Mouse (Mus musculus): ENCODE results near the gene Fbxw8.

Fbxw8 gene

DNA sequence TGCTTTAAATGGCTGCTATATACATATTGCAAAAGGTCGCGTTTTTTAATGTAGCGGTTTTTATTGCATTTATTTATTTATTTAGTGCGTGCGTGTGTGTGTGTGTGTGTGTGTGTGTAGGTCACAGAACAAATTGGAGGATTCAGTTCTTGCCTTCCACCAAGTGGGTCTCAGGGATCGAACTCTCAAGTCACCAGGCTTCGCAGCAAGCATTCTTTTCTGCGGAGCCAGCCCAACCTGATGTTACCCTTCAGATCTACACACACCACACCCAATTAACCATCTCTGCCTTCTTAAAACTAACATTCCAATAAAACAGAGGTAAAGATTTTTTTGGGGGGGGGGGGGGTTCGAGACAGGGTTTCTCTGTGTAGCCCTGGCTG, 292 bp upstream of the Fbxw8 start:
- no peak for DNase-seq (ENCODE audit: low spot score)

DNA sequence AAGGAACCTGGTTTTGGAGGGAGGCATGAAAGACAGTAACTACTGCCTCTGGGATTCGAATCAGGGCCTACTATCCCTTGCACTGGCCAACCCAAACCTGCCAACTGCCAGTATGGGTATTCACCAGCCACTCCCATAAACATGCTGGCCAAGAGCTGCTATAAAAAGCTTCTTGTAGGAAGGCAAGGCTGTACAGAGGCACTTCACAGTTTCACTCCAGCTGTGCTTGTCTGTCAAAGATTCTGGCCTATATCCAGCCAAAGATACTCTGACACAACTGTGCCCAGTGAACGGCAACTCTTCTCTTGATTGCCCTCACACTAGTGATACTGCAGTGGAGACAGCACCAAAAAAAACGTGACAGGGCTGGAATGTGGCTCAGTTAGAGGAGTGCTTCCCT, 5.6 kb downstream of the Fbxw8 start:
- DNase-seq (ENCODE audit: low spot score): no peak

DNA sequence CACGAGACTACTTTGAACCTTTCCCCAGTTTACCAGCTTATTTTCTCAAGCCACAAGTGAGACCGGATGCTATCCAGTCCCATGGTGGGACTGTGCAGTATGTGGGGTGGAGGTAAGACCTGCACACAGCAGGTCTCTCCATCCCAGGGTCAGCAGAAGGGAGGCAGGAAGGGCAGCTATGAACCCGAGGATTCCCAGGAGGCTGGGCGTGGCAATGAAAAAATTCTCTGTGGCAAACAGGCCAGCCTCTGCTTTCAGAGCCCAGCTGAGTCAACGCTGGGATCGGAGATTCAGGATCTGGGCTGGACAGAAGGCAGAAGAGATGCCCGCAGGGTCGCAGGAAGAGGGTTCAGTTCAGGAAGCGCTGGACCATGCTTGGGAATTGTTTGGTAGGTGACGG, 8.0 kb downstream of the Fbxw8 start:
- peak; percentile 85 for DNase-seq (ENCODE audit: low spot score)

DNA sequence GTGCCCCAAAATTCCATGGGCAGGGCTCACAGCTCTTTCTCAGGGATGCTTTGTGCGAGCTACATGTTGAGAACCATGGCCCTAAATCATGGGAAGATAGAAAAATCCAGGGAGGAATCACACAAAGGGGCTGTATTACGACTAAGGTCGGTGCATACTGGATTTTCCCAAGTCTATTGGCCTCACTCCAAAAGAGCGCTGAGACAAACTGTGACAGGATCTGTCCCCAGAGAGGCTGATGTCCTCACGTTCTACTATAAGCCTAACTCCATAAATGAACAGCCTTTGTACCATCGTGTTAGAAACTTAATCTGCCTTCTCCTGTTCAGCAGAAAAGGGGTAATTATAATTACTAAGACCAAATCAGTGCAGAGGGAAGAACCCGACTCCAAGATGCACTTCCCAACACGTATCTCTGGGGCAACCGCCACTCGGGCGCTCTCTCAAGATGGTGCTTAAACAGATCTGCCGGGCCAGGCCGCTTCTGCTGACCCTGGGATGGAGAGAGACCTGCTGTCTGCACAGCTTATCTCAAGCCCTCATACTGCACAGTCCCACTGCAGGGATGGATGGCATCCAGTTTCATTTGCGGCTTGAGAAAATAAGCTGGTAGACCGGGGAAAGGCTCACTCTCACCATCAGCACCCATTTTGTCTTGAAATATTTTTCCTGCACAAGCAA, 9.1 kb downstream of the Fbxw8 start:
- peak; percentile 58 for DNase-seq (ENCODE audit: low spot score)

DNA sequence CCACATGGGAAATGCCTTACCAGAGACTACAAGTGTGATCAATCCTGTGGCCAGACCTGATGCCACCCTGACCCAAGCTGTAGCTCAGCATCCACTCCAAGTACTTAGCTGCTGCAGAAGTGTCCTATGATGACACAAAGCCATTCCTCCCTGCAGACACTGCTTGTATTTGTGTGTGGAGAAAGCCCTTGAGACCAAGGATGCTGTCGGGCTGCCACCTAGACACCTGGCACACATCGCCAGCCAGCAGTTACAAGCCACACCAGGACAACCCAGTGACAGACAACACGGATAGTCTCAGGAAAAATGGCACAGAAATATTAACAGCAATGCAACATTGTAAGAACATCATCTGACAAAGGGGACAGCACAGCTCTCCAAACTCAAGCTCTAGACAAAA, 9.8 kb downstream of the Fbxw8 start:
- no peak for DNase-seq (ENCODE audit: low spot score)

DNA sequence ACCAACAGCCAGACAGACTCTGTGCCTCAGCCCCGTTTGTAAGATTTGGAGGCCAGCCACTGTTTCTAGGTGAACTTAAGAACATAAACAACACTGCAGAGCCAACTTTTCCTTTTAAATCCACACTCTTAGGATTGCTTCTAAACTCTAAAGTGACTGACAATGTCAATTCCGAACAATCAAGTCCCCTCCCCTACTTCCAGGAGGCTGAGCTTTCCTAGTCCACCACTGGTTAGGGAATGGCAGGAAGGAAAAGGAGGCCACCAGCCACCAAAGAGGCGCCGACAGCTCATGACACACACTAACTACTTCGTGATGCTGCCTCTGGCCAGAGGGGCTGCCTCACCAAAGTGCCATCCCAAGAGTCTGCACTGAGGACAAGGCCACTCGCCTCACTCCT, 10.5 kb downstream of the Fbxw8 start:
- DNase-seq (ENCODE audit: low spot score): no peak

DNA sequence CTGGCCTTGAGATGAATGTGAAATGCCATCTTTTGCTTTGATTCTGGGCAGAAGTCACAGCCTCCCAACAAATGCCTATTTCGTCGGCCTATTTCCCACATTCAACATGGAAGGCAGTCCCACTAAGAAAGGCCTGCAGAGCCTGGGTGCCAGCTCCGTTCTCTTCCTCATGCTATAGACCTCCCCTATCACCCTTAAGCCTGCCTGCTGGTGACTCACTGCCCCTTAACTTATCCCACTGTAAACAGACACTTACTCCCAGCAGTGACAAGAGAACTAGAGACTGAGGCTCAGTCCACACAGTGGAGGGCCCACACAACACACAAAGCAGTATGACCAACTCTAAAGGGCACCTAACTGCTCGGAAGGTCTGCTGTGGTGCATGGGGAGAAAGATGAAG, 10.9 kb downstream of the Fbxw8 start:
- no peak for DNase-seq (ENCODE audit: low spot score)

DNA sequence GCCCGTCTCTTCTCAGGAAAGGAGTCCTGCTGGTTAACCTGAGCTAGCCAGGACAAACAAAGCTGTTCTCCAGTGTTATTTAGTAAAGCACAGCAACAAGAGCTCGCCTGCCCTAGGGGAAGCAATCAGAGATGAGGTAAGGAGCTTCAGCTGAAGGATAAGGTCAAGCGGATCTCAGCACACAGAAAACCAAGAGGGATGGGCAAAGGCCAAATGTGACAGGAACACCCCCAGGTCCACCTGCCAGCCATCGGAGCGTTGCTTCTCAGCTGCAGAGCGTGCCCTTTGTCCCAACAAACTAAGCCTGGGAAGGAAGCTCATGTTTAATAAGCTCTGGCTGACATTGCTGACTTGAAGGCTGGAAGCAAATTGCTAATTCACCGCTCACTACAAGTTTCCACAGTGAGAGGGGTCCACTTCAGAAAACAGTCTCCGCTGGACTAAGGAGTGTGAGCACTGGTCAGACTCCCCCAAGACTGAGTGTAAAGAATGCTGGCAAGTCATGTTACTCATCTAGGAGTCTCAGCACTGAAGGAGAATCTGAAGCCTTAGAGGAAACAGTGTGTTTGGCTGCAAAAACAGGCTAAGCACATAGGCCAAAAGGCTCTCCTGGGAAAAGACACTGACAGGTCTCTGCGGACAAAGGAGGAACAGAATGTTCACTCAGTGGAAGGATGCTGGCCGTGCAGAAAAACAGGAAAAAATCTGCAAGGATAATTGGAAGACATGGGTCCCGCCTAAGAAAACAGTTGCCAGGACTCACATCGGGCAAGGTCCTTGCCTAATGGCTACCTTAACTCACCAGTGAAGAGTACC, 11.8 kb downstream of the Fbxw8 start:
- DNase-seq (ENCODE audit: low spot score): no peak

DNA sequence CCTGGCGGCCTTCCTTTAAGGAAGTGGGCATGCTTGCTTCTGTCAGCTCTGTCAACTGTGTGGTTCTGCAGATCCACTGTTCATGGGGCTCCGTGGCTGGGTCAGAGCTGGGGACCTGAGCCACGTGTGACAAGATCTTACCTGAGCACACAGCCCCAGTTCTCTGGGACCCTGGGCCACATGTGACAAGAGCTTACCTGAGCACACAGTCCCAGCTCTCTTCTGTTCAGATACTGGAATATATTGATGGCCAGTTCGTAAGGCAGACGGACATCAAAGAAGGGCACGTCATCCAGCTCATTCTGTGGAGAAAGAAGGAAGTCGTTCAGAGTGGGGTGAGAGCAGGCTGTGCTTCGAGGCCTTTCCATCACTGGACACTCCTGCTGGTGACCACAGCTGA, 12.8 kb downstream of the Fbxw8 start:
- DNase-seq (ENCODE audit: low spot score): no peak

DNA sequence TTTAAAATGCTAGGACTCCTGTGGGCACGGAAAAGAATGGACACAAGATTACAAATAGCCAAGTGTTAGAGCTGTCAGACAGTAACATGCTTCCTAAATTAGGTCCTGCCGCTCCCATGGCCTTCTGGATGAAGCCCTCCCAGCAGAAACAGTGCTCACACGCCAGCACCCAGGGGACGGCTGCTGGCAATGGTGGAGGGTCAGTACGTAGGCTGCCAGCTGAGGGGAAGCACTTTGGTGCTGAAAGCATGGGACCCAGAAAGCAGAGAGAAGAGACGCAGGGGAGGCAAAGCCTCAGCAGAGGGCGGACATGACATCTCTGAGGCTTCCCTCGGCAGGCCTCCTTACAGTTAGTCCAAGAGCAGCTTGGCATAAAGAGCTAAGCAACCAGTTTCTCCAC, 15.6 kb downstream of the Fbxw8 start:
- no peak for DNase-seq (ENCODE audit: low spot score)

DNA sequence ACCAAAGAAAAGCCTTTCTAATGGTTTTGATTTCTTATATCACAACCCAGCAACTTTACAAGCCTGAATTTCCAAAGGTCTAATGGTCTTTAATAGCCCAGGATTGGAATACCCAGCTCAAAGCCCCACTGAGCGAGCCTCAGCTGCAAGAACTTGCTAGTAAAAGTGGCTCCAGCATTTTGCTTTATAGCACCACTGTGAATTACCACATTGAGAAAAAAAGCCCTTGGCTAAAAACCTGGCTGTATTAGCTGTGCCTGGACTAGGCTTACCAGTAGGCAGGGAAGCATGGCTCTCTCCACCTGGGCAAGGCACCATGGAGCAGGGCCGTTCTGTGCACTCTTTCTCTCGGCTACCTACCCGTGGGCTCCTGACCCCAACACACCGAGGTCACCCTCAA, 18.9 kb downstream of the Fbxw8 start:
- no peak for DNase-seq (ENCODE audit: low spot score)

DNA sequence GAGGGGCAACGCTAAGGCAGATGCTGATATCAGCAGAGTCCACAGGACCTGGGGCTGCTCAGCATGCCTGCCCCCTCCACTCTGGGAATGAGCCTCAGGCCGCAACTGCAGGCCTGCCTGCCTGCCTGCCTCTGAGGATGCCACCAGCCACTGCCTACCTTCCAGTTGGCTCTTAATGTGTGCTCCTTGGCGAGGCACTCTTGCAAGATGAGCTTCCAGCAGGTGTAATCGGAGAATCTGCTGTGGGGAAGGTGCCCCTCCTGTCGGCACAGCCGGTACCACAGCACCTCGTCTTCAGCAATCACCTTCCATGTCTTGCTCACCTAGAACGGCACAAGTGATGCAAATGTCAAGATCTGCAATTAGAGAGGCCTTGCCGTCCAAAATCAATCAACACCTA, 26.6 kb downstream of the Fbxw8 start:
- no peak for DNase-seq (ENCODE audit: low spot score)

DNA sequence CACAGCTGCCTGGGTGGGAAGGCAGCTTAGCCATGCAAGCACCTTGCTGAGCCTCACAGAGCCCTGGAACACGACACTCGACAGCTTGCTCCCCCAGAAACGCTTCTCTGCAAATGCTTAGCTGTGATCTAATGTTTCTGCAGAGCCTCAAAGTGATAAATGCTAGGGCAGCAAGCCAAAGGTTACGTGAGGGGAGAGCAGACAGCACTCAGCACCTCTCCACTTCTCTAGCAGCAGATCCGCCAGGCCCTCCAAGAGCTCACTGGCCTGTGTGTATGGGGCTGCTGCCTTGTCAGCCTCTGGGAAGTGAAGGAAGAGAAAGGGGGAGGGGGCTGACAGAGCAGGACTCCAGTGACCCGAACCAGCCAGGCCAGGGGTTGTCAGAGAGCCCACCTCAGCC, 27.1 kb downstream of the Fbxw8 start:
- DNase-seq (ENCODE audit: low spot score): peak; percentile 83

DNA sequence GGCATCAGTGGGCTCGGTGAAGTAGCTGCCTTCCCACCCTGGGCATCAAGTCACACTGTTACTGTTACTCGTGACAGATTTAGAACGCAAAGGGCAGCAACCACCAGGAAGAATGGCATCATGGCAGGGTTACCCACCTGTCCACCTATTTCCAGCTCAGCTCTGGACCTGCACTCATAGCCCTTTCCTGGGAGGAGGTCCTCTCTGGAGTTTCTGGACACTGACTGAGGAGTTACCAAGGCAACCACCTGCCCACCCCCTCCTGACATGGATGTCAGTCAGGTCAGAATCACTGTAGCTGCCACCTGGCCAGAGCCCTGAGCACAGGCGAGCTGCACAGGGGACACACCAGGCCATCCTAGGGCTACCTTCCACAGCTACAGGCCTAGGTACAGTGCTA, 28.6 kb downstream of the Fbxw8 start:
- no peak for DNase-seq (ENCODE audit: low spot score)

DNA sequence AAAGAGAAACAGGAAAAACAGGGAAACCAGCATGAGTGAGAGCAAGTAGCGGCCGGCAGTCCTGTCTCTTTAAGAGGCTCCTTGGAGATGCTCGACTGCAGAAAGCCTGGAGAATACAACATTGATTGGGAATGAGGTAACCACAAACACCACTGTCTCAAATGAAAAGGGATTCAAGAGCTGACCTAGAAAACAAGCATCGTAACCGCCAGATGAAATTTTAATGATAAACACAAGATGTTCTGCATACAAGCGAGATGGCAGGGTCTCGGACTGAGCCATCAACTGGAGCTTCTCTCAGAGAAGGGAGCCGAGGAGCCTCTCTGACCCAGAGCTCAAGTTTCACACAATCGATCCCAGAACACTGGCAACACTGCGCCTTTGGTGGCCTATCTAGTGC, 32.2 kb downstream of the Fbxw8 start:
- DNase-seq (ENCODE audit: low spot score): peak; percentile 58

DNA sequence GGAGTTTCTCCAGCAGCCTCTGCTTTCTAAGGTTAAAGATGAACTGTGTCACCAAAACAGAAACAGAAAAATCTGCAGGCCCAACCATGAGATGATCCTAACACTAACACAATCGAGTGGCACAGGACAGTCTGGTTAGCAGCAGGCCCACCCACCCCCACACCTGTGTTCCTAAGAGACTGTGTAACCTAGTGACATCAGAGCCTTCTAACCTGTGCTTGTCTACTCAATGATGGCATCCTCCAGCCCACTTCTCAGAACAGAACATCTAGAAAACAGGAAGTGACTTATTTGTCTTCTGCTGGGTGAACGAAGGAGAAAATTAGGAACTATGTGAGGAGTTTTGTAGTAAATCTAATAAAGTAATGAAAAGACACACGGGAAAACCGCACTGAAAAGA, 33.3 kb downstream of the Fbxw8 start:
- DNase-seq (ENCODE audit: low spot score): no peak

DNA sequence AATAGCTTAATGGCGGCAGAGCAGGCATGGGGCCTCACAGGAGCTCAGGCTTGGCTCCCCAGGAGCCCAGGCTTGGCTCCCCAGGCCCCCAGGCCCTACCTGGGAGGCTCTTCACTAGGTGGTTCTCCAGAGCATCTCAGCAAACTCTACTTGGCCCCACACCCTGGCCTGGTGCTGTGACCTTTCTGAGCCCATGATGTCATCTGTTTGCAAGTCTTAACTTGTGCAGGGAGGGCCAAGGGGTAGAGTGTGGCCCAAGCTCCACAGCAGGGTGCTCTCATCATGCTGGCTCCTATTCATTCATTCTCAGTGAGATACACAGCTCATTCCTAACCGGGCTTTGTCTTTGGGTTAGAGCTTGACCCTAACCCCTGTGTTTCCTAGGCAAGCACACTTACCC, 34.6 kb downstream of the Fbxw8 start:
- no peak for DNase-seq (ENCODE audit: low spot score)

DNA sequence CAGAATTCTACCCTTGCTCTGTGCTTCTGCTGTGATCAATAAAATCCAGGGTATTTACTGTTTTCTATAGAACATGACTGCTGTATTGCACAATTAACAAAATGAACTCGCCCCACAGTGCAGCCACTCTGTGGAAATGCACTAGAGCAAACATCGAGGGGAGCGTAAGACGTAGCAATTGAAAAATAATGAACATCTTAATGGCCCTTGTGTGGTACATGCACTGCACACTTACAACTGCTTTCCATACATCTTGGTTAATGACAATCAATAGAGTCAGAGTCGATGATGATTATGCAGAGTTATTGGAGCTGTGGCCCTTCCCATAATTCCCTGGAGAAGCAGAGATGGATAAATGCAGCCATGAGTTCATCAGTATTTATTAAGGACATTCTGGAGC, 36.3 kb downstream of the Fbxw8 start:
- no peak for DNase-seq (ENCODE audit: low spot score)

DNA sequence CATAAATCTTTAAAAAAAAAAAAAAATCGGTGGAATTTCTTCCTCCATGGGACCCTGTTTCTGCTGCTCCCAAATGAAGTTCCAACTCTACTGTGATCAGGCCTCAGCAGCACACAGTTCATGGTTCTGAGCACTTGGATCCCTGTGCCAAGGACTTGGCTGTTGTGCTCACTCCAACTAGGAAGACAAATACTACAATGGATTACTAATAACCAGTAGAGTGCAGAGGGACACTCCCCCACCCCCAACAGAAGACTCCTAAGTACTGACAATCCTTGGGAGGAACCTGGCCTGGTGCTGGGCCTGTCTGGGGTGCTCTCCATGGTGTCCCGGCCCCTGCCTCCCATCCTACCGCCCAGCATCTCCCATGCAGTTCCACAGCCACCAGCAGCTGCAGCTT, 36.9 kb downstream of the Fbxw8 start:
- no peak for DNase-seq (ENCODE audit: low spot score)

DNA sequence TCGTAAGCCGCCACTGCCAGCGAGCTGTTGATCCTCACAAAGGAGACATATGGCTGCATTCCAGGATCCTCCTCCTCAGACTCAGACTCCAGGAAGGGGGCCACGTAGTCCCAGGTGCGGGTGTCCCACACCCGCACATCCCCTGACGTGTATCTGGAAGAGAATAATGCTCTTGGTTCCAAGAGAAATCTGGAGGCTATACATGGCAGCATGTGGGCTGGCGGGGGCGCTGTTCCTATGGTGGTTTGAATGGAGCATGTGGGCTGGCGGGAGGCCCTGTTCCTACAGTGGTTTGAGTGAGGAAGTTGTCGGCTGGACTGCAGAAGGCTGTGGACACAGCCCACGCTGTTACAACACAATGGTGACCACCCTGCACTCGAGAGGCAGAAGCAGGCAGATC, 41.6 kb downstream of the Fbxw8 start:
- no peak for DNase-seq (ENCODE audit: low spot score)

DNA sequence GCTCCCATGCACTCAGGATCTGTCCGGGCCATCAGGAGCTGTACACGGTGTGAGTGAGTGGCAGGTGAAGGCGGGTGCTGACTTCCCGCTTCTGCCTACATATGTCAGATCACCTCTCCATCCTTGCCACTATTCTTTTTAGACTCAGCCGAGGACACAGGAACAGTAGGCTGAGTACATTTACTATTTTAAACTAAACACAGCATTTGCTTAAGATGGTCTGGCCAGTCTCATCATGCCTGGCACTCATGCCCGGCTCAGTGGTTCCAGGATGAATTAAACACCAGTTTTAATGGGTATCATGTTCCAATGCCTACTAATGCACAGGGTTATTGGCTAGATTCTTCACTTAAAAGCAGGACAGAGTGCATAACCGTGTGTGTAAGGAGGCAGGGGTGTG, 42.2 kb downstream of the Fbxw8 start:
- DNase-seq (ENCODE audit: low spot score): no peak

DNA sequence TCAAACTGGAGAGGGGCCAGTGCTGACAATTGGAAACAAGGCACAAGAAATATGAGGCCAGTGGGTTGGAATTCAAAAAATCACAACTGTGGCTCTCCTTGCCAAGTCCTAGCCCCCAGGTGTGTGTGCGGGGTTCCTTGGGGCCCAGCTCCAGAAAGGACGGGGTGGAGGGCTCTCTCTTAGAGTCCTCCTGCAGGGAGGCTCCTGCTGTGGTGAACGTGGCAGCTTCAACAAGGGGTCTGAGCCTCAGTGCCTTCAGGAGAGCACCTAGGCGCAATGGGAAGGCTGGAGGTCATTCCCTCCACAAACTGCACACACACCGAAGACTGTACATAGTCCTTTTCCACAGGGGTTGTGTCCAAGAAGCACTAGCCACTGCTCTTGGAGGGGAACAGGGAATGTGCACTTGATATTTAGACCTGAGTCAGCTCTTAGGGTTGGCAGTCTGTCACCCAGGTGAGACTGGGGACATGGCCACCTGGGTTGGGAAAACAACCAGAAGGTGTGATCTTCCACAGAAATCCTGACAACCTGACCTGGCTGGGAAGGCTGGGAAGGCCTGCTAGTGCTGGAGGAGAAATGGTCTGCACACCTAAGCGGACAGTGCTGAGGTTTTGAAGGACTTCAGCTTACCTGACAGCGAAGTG, 46.3 kb downstream of the Fbxw8 start:
- DNase-seq (ENCODE audit: low spot score): no peak

DNA sequence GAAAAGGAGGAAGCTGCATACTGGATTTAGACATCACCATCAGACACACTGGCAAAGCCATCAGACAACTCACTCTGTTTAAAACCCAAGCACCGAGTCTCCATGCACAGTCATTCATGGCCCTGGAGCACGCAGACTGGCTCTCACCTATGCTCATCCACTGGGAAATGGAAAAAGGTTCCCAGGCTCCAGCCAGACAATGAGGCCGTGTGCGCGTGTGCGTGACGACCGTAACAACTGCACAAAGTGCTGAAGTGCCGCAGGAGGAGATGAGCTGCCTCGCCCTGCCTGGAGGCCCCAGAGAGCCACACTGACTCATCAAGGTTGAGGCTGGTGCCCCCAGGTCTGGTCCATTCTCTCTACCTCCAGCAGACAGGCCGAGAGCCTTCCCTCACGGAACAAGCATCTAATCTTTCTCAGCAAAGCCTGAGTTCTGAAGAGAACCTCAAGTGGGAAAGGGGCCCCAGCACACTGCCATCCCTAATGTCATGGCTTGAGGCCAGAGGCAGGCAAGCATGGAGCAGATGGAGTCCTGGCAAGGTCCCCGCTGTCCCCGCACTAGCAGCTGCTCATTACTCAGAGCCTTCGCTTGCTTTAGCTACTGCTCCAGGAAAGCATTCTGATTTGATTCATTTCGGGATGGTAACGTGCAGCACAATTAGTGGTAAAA, 47.0 kb downstream of the Fbxw8 start:
- DNase-seq (ENCODE audit: low spot score): peak; percentile 69

All from MN1 (cell line).